Mouse (Mus musculus) heart, postnatal 0 days (tissue): ENCODE data around the gene Gm973.

Experiments
- CTCF ChIP-seq: IDR thresholded peaks from 2 replicates; pipeline ENCODE4 v1.5.1; 2016; ENCODE audit warnings: antibody characterized with exemption, control low read depth, low read depth
- EP300 ChIP-seq: IDR thresholded peaks from 2 replicates; pipeline ENCODE4 v1.6.1; 2016; ENCODE audit warnings: antibody characterized with exemption, low read depth

DNA sequence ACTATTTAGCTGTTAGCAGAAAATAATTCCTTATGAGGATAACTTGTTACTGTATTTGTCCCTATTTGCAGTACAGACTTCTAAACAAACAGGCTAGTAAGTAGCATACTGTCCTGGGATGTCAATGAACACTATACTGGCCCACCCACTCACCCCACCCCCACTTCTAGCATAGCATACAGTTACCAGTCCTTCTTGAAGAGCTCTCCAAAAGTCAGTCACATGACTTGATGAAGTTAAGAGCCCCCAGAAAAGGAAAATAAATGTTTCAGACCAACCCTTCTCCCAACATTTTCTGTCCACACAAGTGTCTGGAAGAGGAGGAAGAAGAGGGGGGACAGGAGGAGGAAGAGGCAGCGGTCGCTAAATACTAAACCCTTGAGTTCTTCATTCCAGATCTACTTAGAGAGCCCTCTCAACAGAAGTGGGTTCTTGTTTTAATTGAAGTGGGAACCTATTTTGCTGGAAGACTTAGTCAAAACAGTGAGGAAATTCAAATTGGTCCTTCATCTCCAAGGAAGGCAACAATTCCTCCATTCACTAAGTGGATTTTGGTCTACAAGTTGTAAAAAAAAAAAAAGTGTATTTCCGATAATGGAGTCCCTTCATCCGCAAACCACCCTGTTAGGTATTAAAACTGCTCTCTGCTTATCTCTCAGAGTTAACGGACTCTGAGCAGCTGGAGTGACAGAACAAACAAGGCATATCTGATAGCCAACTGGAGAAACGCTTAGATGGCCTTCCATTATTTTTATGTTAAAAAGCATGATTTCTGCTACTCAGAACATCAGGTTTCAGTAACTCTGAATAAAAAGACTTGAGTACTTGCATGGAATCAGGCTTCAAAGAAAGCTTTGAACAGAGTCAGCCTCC, 18.1 kb upstream of the Gm973 start:
- TF ChIP-seq CTCF (no peak), EP300 (no peak)
